Mouse (Mus musculus): ENCODE data around the gene Usp39. TPM values are rescaled to one million over a fixed set of nuclear protein-coding genes. Genes with fewer than 3 reads are reported as not detected.

The Usp39 gene
- total RNA-seq, 2 experiments from 2014 or later: 31.1 to 33.1 TPM

- no peak for DNase-seq (ENCODE audit: low spot score in 2 of 2)
These were observed 41.5 kb downstream of the Usp39 start for GRCm38 (mm10) chr6:72303510-72303909.

DNA sequence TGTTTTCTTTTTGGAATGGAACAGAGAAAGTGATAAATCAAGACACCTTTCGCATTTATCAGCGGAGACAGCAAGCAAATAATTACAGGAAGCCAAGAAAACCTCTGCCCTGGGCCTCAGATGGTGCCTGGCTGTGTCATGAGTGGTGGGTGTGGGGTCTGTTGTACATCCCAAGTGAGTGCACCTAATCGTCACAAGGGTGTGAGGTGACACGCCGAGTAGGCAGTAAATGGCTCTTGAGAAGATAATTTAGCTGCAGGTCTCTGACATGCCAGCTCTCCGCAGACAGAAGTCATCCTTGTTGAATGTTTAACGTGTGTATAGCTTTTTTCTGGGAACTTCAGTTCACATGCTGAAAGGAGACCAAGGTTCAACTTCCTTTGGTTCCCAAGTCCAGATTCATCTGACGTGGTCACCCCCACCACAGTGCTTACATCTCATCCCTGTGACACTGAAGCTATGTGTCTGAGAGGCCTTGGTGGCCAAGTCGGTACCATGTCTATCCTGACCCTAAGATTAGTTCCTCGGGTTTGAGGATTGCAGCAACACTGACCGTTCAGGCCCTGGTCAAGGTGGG, 42.5 kb downstream of the Usp39 start:
- no peak for DNase-seq (ENCODE audit: low spot score in 2 of 2)

- DNase-seq (ENCODE audit: low spot score in 2 of 2): no peak
These were observed 47.2 kb downstream of the Usp39 start for GRCm38 (mm10) chr6:72297825-72298224.

- no peak for DNase-seq (ENCODE audit: low spot score in 2 of 2)
These were observed 51.9 kb downstream of the Usp39 start for GRCm38 (mm10) chr6:72292972-72293651.

DNA sequence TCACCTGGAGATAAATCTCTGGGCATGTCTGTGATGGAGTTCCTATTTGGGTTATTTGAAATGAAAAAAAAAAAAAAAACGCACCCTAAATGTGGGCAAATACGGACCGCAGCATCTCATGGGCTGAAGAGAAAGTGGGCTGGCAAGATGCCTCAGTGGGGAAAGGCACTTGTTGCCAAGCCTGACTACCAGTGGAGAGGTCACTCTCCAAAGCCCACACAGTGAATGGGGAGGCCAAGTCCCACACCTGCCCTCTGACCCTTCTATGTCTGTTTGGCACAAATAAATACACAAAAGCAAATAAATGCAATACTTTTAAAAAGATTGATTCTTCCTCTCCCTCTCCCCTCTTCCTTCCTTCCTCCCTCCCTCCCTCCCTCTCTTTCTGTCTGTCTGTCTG, 55.5 kb downstream of the Usp39 start:
- no peak for DNase-seq (ENCODE audit: low spot score in 2 of 2)

- peak in 1 of 2 experiments; percentile 65 for DNase-seq (ENCODE audit: low spot score in 2 of 2)
These were observed 61.1 kb downstream of the Usp39 start for GRCm38 (mm10) chr6:72283914-72284313.

DNA sequence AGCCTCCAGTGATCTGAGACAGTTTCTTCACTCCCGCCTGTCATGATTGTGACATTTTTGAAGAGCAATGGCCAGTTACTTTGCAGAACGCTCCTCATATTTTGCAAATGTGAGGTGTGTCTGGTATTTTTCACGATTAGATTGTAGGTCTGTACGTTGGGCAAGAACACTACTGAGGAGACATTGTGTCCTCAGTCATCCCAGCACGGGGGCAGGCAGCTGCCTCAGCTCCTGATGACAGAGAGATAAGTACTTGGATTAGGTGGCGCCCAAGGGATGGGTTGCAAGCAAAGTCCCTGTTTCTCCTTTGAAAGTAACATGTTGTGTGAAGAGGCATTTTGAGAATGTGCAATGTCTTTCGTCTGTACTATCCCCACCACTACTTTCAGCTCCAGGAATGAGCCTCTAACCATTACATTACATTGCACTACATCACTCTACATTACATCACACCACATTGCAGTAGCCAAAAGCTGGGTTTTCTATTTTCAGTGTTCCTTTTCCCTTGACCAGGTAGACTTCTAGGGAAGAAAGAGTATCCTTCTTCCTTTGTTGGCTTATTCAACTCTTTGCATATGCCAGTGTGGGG, 64.5 kb downstream of the Usp39 start:
- DNase-seq (ENCODE audit: low spot score in 2 of 2): no peak

DNA sequence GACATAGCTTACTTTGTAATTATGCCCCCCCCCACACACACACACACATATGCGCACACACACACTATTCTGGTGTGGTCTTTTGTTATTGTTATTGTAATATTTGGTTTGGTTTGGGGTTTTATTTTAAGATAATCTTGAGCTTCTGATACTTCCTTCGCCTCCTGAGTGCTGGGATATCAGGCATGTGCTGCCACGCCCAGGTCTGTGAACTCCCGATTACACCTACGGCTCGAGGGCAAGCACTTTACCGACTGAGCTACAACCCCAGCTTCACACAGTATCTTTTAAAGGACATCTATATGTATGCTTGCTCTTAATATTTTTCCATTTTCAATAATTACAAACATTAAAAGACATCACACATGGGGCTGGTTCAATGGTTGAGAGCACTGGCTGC, 65.5 kb downstream of the Usp39 start:
- DNase-seq (ENCODE audit: low spot score in 2 of 2): no peak

DNA sequence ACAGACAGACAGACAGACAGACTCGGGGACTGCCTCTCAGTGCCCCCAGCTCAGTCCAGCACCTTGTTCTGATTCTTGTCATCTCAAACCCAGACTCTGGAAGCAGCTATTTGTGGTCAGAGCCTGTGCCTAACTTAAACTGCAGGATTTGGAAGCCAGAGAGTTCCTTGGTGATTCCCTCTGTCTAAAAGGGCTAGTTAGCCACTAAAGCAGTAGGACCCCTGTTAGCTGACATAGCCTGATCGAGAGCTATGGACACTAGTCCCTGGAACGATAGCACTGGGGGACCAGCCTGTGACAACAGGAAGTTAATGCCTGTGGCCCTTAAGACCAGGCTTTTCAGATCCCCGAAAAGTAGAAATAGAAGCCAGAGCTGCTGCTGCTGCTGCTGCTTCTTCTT, 66.1 kb downstream of the Usp39 start:
- DNase-seq (ENCODE audit: low spot score in 2 of 2): no peak

GRCm38 (mm10) chr6:72277508-72278166, 67.3 kb downstream of the Usp39 start:
- no peak for DNase-seq (ENCODE audit: low spot score in 2 of 2)

GRCm38 (mm10) chr6:72276972-72277441, 68.0 kb downstream of the Usp39 start:
- DNase-seq (ENCODE audit: low spot score in 2 of 2): no peak

- no peak for DNase-seq (ENCODE audit: low spot score in 2 of 2)
These were observed 68.8 kb downstream of the Usp39 start for GRCm38 (mm10) chr6:72276141-72276540.

DNA sequence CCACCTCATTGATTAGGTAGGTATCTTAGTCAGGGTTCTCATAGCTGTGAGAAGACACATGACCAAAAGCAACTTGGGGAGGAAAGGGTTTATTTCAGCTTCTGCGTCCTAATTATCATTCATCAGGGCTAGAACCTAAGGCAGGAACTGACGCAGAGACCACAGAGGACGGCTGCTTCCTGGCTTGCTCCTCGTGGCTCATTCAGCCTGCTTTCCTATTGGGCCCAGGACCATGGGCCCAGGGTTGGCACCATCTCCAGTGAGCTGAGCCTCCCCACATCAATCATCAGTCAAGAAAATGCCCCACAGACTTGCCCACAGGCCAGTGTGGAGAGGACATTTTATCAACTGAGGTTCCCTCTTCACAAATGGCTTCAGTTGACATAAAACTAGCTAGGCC, 69.5 kb downstream of the Usp39 start:
- no peak for DNase-seq (ENCODE audit: low spot score in 2 of 2)

- DNase-seq (ENCODE audit: low spot score in 2 of 2): no peak
These were observed 71.8 kb downstream of the Usp39 start for GRCm38 (mm10) chr6:72273153-72273552.

DNA sequence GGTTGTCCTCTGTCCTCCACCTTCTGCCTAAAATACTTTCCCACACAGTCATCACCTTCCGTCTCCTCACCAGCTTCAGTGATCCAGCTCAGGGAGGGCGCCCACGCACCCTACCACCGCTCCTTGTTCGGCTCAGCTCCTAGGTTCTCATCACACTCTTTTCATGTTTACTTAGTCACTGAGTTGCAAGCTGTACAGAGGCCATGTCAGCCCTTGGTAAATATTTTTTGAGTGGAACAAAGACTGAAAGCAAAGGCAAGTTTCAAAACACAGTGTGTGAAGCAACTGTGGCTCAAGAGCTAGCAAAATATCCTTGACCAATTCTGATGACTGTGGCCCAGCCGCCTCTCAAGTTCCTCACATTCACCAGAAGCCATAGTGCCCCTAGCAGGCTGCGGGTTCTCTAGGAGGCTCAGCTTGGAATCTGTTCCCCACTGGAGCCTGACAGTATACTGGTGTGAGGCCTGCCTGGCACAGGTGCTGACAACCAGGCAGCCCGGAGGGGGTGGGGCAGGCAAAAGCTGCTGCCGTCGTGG, 72.8 kb downstream of the Usp39 start:
- DNase-seq (ENCODE audit: low spot score in 2 of 2): no peak

GRCm38 (mm10) chr6:72270952-72271519, 73.9 kb downstream of the Usp39 start:
- peak; percentile 45 to 66 for DNase-seq (ENCODE audit: low spot score in 2 of 2)

GRCm38 (mm10) chr6:72270258-72270657, 74.7 kb downstream of the Usp39 start:
- DNase-seq (ENCODE audit: low spot score in 2 of 2): no peak

Data from layer of hippocampus, adult 18-20 months (tissue).